Mouse (Mus musculus): ENCODE measurements around the gene Stk26. TPM values are rescaled to one million over a fixed set of nuclear protein-coding genes. Genes with fewer than 3 reads are reported as not detected.

Stk26 gene
- polyA plus RNA-seq, 1 experiment from 2014 or later, result 6.1 TPM

DNA sequence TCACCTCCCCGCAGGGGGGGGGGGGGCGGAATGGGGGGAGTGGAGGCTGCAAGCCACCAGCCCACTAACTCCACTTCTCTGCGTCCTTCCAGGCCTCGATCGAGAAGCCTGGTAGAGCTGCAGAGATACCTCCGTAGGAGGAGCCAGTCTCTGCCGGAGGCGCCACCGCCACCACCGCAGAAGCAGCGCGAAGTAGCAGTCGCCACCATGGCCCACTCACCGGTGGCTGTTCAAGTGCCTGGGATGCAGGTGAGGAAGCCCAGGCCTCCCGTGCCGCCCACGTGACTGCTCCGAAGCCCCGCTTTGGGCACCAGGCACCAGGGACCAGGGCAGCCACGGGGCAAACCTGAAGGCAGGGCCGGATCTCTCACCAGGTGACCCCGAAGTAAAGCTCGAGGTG lies 740 bp downstream of the Stk26 start:
- H3K27ac ChIP-seq (ENCODE audit: low read length), result peak overlapping the region; percentile 33; the same call in 1 of the 2 replicates
- H3K36me3 ChIP-seq (ENCODE audit: control insufficient read depth, insufficient read depth, low read length), result no peaks in the 10 kb centered on the region
- H3K27me3 ChIP-seq (ENCODE audit: control insufficient read depth, insufficient read depth, low read length), result no peaks in the 10 kb centered on the region; the same call in 1 of the 2 replicates
- no peaks in the 10 kb centered on the region for H3K9me3 ChIP-seq (replicated peaks; ENCODE audit: control insufficient read depth, low read length)
- ATAC-seq (ENCODE audit: insufficient read depth, low FRiP score), result peak; percentile 72; the same call in 1 of the 2 replicates
- no peaks in the 10 kb centered on the region for H3K4me1 ChIP-seq (ENCODE audit: control insufficient read depth, insufficient read depth, low read length)
- 17% methylated on average over 18 of the region's 23 CpGs for WGBS
- H3K4me3 ChIP-seq (replicated peaks; ENCODE audit: low read length), result peak overlapping the region; percentile 54
- peak overlapping the region; percentile 68 for H3K4me2 ChIP-seq (ENCODE audit: low read depth, low read length)
- H3K9ac ChIP-seq (ENCODE audit: low read length), result peak overlapping the region; percentile 66

DNA sequence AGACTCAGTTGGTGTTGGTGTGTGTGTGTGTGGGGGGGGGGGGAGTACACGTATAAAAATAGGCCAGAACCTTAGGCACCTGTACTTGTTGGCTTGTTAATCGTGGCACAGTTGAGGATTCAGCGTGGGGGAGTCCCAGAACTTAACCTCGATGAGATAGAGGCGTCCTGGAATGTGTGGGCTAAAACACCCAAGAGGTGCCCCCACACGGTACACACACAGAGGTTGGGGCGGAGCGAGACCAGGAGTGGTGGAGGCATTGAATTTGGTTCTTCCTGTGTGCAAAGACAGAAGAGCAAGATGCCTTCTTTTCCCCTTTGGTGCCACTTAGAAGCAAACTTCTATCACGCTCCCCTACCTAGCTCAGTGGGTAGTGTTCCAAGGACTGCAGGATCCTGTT lies 1.2 kb downstream of the Stk26 start:
- Histone ChIP-seq H3K9ac (ENCODE audit: low read length) (peak overlapping the region; percentile 66), H3K4me3 (replicated peaks; ENCODE audit: low read length) (peak overlapping the region; percentile 54), H3K27me3 (ENCODE audit: control insufficient read depth, insufficient read depth, low read length) (no peaks in the 10 kb centered on the region; the same call in 1 of the 2 replicates), H3K27ac (ENCODE audit: low read length) (no peak overlapping the region), H3K4me1 (ENCODE audit: control insufficient read depth, insufficient read depth, low read length) (no peaks in the 10 kb centered on the region), H3K4me2 (ENCODE audit: low read depth, low read length) (peak overlapping the region; percentile 68), H3K36me3 (ENCODE audit: control insufficient read depth, insufficient read depth, low read length) (no peaks in the 10 kb centered on the region), H3K9me3 (replicated peaks; ENCODE audit: control insufficient read depth, low read length) (no peaks in the 10 kb centered on the region)
- WGBS, result 36% methylated on average over 9 of the region's 9 CpGs
- peak; percentile 34; the same call in 1 of the 2 replicates for ATAC-seq (ENCODE audit: insufficient read depth, low FRiP score)

DNA sequence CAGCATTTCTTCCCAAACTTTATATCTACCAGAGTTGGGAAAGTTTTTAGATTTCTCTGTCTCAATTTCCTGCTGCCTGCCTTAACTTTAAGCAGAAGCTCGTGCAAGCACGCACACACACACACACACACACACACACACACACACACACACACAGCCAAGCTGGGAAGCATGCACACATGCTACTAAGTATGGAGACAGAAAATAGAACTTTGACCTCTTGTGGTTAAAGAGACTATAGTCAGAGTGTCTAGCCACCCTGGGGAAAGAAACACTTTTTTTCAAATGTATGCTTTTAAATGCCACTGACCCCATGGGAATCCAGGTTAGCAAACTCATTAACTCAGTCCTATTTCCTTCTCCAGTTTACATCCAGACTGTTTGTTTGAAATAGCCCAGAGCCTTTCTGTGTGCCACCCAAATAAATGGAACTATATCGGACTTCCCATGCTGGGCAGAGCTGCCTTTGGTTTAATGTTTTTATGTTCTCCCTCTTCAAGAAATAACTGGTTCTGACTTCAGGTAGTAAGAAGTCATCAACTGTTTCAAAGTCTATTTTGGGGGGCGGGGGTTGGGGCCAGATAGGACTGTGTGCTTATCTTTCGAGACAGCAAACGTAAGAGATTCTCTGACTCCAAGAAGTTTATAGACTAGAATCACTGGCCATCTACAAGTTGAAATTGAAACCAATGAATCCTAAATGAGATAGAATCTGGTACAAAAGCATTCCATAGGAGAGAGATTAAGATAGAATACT lies 9.8 kb downstream of the Stk26 start:
- H3K9me3 ChIP-seq (replicated peaks; ENCODE audit: control insufficient read depth, low read length), result no peaks in the 10 kb centered on the region
- no peak overlapping the region for H3K9ac ChIP-seq (ENCODE audit: low read length)
- H3K27ac ChIP-seq (ENCODE audit: low read length), result no peak overlapping the region
- no peak overlapping the region for H3K4me3 ChIP-seq (replicated peaks; ENCODE audit: low read length)
- no peak for ATAC-seq (ENCODE audit: insufficient read depth, low FRiP score)
- no peaks in the 10 kb centered on the region for H3K36me3 ChIP-seq (ENCODE audit: control insufficient read depth, insufficient read depth, low read length)
- no peaks in the 10 kb centered on the region; the same call in 1 of the 2 replicates for H3K27me3 ChIP-seq (ENCODE audit: control insufficient read depth, insufficient read depth, low read length)
- H3K4me2 ChIP-seq (ENCODE audit: low read depth, low read length), result no peak overlapping the region
- H3K4me1 ChIP-seq (ENCODE audit: control insufficient read depth, insufficient read depth, low read length), result no peaks in the 10 kb centered on the region
- WGBS, result 55% methylated on average over 6 of the region's 6 CpGs

DNA sequence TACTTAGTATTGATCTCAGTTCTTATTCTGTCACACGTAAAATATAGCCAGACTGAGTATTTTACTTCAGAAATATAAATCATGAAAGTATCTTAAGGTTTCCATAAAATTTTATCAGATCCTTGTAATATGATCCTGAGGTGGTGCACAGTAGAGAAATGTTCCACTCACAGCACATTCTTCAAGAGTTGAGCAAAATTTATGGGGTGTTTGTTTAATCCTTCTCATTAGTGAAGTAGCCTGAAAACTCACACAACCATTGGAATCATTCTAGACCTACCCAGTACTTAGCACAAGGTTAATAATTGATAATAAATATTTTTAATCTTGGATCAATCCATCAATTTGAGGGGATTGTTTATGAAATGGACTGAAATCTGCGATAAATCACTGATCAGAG lies 22.9 kb downstream of the Stk26 start:
- H3K4me2 ChIP-seq (ENCODE audit: low read depth, low read length), result no peak overlapping the region
- WGBS, result 54% methylated on average over 2 of the region's 2 CpGs
- no peak overlapping the region for H3K4me3 ChIP-seq (replicated peaks; ENCODE audit: low read length)
- ATAC-seq (ENCODE audit: insufficient read depth, low FRiP score), result no peak
- H3K27ac ChIP-seq (ENCODE audit: low read length), result no peak overlapping the region
- no peaks in the 10 kb centered on the region for H3K9me3 ChIP-seq (replicated peaks; ENCODE audit: control insufficient read depth, low read length)
- H3K36me3 ChIP-seq (ENCODE audit: control insufficient read depth, insufficient read depth, low read length), result no peaks in the 10 kb centered on the region
- H3K9ac ChIP-seq (ENCODE audit: low read length), result no peak overlapping the region
- no peaks in the 10 kb centered on the region for H3K4me1 ChIP-seq (ENCODE audit: control insufficient read depth, insufficient read depth, low read length)
- no peaks in the 10 kb centered on the region; the same call in 1 of the 2 replicates for H3K27me3 ChIP-seq (ENCODE audit: control insufficient read depth, insufficient read depth, low read length)

DNA sequence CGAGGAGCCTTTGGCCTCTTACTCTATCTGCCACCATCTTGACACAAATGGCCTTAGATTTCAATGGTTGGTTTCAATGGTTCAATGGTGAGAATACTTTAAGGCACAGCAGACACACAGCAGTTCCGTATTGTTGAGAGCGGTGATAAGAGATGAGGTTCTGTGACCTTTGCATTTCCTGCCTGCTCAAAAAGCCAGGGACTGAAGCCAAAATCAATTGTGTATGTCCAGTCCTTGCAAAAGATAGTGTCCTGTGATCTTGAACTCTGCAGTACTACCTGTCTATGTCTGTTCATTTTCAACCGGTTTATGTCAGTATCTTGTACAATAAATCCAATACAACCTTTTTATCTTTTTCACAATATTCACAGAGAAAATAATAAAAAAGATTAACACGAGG lies 23.9 kb downstream of the Stk26 start:
- no peaks in the 10 kb centered on the region for H3K36me3 ChIP-seq (ENCODE audit: control insufficient read depth, insufficient read depth, low read length)
- no peak for ATAC-seq (ENCODE audit: insufficient read depth, low FRiP score)
- H3K4me2 ChIP-seq (ENCODE audit: low read depth, low read length), result no peak overlapping the region
- WGBS, result 75% methylated on average over 5 of the region's 5 CpGs
- H3K4me3 ChIP-seq (replicated peaks; ENCODE audit: low read length), result no peak overlapping the region
- H3K4me1 ChIP-seq (ENCODE audit: control insufficient read depth, insufficient read depth, low read length), result no peaks in the 10 kb centered on the region
- H3K9me3 ChIP-seq (replicated peaks; ENCODE audit: control insufficient read depth, low read length), result no peaks in the 10 kb centered on the region
- H3K9ac ChIP-seq (ENCODE audit: low read length), result no peak overlapping the region
- no peak overlapping the region for H3K27ac ChIP-seq (ENCODE audit: low read length)
- no peaks in the 10 kb centered on the region; the same call in 1 of the 2 replicates for H3K27me3 ChIP-seq (ENCODE audit: control insufficient read depth, insufficient read depth, low read length)

DNA sequence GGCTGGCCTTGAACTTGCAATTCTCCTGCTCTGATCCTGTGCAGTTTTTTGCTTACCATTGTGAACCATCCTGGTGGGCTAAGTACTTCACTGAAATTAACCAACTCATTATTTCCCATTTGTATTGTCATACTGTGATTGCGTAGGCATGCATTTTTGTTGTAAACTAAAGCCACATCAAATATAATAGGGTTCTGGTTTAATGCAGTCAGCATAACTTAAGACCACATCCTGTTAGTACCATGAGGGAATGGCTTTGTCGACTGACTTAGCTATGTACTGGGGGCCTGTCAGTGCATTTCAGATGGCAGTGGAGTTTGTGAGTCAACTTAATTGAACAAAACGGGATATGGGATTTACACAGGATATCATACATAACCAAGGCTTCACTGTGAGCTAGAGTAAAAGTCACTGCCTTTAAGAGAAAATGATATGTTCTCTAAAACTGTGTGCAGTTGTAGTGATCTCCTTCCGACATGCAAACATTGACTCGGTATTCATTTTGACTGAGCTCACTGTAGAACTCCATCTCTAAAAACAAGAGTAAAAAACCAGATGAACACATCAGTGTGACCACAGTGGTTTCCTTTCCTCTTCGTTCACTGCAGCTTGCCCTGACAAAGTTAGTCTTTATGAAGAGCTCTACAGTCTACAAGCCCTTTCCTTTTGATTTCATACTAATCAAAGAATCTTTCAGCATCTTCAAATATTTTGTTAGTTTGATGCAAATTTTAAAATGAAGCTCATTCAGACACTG lies 33.6 kb downstream of the Stk26 start:
- ATAC-seq (ENCODE audit: insufficient read depth, low FRiP score), result no peak
- no peak overlapping the region for H3K9ac ChIP-seq (ENCODE audit: low read length)
- no peak overlapping the region for H3K27ac ChIP-seq (ENCODE audit: low read length)
- 80% methylated on average over 6 of the region's 6 CpGs for WGBS
- H3K4me3 ChIP-seq (replicated peaks; ENCODE audit: low read length), result no peak overlapping the region
- H3K4me1 ChIP-seq (ENCODE audit: control insufficient read depth, insufficient read depth, low read length), result no peaks in the 10 kb centered on the region
- H3K36me3 ChIP-seq (ENCODE audit: control insufficient read depth, insufficient read depth, low read length), result no peaks in the 10 kb centered on the region
- H3K4me2 ChIP-seq (ENCODE audit: low read depth, low read length), result no peak overlapping the region
- no peaks in the 10 kb centered on the region for H3K27me3 ChIP-seq (ENCODE audit: control insufficient read depth, insufficient read depth, low read length)
- no peaks in the 10 kb centered on the region for H3K9me3 ChIP-seq (replicated peaks; ENCODE audit: control insufficient read depth, low read length)

DNA sequence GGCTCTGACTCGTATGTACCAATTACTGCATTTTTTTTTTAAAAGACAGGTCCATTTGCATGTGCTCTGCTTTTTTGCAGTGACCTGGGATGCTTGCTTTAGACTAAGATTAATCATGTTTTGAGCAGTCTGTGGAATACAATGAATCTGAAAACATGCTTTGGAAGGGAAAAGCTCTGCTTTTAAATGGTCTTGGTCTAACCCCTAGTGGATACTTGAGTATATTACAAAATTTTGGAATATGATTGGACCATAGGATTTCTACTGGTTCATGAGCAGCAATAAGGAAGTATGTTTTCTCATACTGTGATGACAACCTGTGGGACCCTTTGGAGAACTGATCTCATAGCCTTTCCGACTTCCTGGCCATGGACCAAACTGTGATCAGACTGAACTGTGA lies 47.2 kb downstream of the Stk26 start:
- no peak for ATAC-seq (ENCODE audit: insufficient read depth, low FRiP score)
- Histone ChIP-seq H3K27me3 (ENCODE audit: control insufficient read depth, insufficient read depth, low read length) (no peaks in the 10 kb centered on the region), H3K9ac (ENCODE audit: low read length) (no peak overlapping the region), H3K4me2 (ENCODE audit: low read depth, low read length) (no peak overlapping the region), H3K4me1 (ENCODE audit: control insufficient read depth, insufficient read depth, low read length) (no peaks in the 10 kb centered on the region), H3K9me3 (replicated peaks; ENCODE audit: control insufficient read depth, low read length) (no peaks in the 10 kb centered on the region), H3K27ac (ENCODE audit: low read length) (no peak overlapping the region), H3K4me3 (replicated peaks; ENCODE audit: low read length) (no peak overlapping the region), H3K36me3 (ENCODE audit: control insufficient read depth, insufficient read depth, low read length) (no peaks in the 10 kb centered on the region)
- 69% methylated on average over 2 of the region's 2 CpGs for WGBS

DNA sequence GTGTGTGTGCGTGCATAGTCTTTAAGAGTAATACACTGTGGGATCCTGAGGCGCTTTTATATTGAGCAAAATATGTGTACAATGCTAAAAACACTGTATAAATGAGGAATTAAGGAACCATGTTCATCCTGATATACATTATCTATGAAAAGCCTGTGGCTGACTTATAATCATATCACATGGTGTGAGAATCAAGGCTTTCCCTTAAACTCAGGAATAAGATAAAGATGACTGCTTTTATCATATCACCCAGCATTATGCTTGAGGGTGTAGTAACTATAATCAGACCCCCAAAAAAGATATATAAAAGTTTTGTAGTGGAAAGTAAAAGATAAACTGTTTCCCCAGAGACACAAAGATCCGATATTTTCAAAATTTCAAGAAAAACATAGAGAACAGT lies 62.6 kb downstream of the Stk26 start:
- Histone ChIP-seq H3K4me1 (ENCODE audit: control insufficient read depth, insufficient read depth, low read length) (no peaks in the 10 kb centered on the region), H3K36me3 (ENCODE audit: control insufficient read depth, insufficient read depth, low read length) (no peaks in the 10 kb centered on the region), H3K9me3 (replicated peaks; ENCODE audit: control insufficient read depth, low read length) (no peaks in the 10 kb centered on the region), H3K4me3 (replicated peaks; ENCODE audit: low read length) (no peak overlapping the region), H3K27me3 (ENCODE audit: control insufficient read depth, insufficient read depth, low read length) (no peaks in the 10 kb centered on the region; the same call in 1 of the 2 replicates), H3K27ac (ENCODE audit: low read length) (no peak overlapping the region), H3K4me2 (ENCODE audit: low read depth, low read length) (no peak overlapping the region), H3K9ac (ENCODE audit: low read length) (no peak overlapping the region)
- WGBS, result 82% methylated on average over 3 of the region's 3 CpGs
- no peak for ATAC-seq (ENCODE audit: insufficient read depth, low FRiP score)

DNA sequence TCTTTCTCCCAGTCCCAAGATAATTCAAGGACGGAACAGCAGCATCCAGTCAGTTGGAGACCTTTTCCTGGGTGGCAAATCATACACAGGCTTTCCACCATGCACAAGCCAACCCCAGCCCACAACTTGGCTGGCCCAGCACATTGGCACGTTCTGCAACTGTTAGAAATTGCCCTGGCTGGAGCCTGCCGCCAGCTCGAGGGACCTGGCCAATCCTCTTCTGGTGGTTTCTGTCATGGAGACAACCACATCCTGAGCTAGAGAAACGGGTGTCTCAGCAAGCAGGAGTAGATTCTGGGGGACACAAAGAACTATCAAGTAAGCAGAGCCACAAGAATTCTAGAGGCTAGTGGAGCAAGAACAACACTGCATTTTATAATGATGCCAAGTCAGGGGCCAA lies 69.1 kb downstream of the Stk26 start:
- no peak for ATAC-seq (ENCODE audit: insufficient read depth, low FRiP score)
- H3K4me1 ChIP-seq (ENCODE audit: control insufficient read depth, insufficient read depth, low read length), result no peaks in the 10 kb centered on the region
- no peak overlapping the region for H3K4me3 ChIP-seq (replicated peaks; ENCODE audit: low read length)
- no peaks in the 10 kb centered on the region; the same call in 1 of the 2 replicates for H3K27me3 ChIP-seq (ENCODE audit: control insufficient read depth, insufficient read depth, low read length)
- H3K4me2 ChIP-seq (ENCODE audit: low read depth, low read length), result no peak overlapping the region
- H3K36me3 ChIP-seq (ENCODE audit: control insufficient read depth, insufficient read depth, low read length), result no peaks in the 10 kb centered on the region
- 77% methylated on average over 5 of the region's 5 CpGs for whole genome bisulfite sequencing
- no peak overlapping the region for H3K9ac ChIP-seq (ENCODE audit: low read length)
- no peaks in the 10 kb centered on the region for H3K9me3 ChIP-seq (replicated peaks; ENCODE audit: control insufficient read depth, low read length)
- no peak overlapping the region for H3K27ac ChIP-seq (ENCODE audit: low read length)
